Mouse (Mus musculus): ENCODE data around the gene Kpna4.
A peak's percentile ranks its signal among the peaks of the same experiment; 100 is the strongest.

Kpna4 gene

DNA sequence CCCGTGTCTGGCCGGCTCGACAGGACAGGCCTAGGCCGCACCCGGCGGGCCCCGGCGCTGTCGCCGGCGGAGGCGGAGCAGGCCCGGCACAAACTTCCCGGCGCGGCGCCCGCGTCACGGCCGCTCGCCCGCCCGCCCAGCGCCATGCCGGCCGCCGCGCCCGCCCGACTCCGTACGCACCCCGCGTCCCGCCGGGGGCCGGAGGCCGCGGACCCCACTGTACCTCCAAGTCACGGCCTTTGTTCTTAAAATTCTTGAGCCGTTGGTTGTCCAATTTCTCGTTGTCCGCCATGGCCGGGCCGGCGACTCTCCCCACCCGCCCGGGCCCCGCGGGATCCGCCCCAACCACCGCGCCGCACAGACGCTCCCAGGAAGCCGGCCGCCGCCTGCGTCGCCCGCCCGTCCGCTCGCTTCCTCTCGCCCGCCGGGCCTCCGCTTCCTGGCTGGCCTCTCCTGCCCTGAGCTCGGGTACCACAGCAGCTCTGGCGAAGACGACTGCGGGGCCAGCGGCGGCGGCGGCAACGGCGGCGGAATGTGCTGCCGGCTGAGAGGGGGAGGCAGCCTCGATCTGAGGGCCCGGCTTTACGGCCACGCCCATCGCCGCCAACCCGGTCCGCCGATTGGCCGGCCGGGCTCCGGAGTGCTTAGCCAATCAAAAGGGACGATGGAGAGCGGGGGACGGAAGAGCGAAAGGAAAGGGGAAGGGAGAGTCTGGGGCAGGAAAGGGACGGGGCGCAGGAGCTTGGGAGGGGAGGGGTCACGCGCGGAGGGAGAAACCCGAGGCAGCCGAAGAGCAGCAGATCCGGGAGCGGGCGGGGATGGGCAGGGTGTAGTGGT is at the start of gene Kpna4:
Gene Kpna4, minus strand, starts transcription at position 605 of the 837 bp plus-strand sequence.
- DNase-seq = peak; percentile 95

- no peak for DNase-seq
Measured at GRCm38 (mm10) chr3:69175229-69175628, 48.3 kb upstream of the Kpna4 start.

- peak; percentile 72 for DNase-seq
Measured at GRCm38 (mm10) chr3:69171123-69171522, 44.2 kb upstream of the Kpna4 start.

- no peak for DNase-seq
Measured at GRCm38 (mm10) chr3:69169796-69170195, 42.9 kb upstream of the Kpna4 start.

GRCm38 (mm10) chr3:69168724-69169123 is 41.8 kb upstream of the Kpna4 start:
- DNase-seq = no peak

- no peak for DNase-seq
Measured at GRCm38 (mm10) chr3:69163057-69163456, 36.1 kb upstream of the Kpna4 start.

GRCm38 (mm10) chr3:69160429-69160828 is 33.5 kb upstream of the Kpna4 start:
- no peak for DNase-seq

DNA sequence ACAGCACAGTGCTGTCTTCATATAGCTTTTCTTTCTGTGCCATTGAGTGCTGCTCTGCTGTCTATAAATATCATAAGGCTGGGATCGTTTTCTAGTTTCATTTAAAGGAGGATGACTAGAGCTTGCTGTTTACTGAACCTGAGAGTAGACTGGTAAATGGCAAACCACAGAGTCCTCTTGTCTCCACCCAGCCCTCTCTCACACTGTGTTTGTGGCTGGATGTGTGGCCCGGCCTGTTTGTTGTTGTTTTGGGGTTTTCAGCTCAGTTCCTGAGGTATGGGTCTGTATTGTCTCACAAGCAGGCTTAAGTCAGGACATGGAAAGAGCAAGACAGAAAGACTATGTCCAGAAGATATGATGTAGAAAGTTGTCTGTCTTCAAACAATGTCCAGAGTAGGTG is 32.6 kb upstream of the Kpna4 start:
- no peak for DNase-seq

GRCm38 (mm10) chr3:69157886-69158285 is 31.0 kb upstream of the Kpna4 start:
- no peak for DNase-seq

DNA sequence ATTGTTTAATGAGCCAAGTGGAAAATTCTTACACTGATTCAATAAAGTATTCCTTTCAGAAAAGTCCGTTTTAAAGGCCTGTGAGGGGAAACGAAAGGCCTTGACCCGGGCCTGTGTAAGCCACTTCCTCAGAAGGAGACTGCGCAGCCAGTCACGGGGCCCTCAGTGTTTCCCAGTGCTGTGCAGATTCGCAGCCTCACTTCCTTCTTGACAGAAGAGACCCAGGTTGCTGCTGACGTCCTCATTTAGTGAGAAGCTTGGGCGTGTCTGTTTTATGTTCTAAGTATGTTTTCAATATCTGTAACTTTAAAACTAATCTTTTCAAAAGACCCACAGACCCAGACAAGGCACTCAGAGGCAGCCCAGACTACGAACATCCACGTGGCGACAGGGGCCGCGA is 29.6 kb upstream of the Kpna4 start:
- DNase-seq = peak; percentile 71

GRCm38 (mm10) chr3:69154691-69155090 is 27.8 kb upstream of the Kpna4 start:
- DNase-seq = no peak

- DNase-seq = no peak
Measured at GRCm38 (mm10) chr3:69150921-69151320, 24.0 kb upstream of the Kpna4 start.

DNA sequence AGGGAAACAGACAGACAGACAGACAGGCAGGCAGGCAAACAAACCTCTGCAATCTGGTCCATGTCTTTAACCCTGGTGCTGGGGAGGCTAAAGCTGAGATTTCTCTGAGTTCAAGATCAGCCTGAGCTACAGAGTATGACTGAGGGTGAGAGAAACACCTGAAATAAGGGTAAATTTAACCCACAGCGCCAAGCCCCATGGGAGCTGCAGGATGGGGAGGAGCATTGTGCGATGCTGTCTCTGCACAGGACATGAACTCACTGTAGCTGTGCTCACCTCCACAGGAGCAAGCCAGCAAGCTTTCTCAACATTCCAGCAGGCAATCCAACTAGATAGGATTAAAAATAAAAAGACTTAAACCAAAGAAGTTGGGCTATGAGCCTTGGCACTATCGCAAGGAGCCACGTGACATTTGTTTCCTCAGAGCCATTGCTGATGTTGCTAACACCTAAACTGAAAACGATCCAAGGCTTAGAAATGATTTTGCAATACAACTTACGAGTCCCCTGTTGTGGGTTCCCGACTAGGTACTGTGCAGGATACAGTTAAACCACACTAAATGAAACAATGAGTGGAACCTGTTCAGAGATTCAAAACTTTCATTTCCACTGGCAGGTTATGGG is 15.6 kb upstream of the Kpna4 start:
- no peak for DNase-seq

- DNase-seq = no peak
Measured at GRCm38 (mm10) chr3:69140851-69141250, 13.9 kb upstream of the Kpna4 start.

- DNase-seq = no peak
Measured at GRCm38 (mm10) chr3:69136059-69136458, 9.1 kb upstream of the Kpna4 start.

DNA sequence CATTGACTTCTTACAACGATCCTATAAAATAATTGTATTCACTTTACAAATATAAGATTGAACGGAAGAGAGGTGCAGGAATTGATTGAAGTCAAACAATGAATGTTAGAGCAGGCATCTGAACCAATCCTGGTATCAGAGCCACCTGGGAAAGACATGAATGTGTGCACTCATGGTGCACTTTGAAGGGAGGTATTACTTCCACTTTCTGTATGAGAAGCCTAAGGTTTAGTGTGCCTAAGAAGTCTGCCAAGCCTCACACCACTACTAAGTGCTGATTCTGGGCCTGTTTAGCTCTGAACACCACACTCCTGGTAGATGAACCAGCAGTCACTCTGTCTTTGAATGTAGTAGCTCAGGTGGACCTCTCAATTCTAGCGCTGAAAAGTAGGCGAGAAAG is 4.1 kb upstream of the Kpna4 start:
- no peak for DNase-seq

GRCm38 (mm10) chr3:69127693-69128092 is 780 bp upstream of the Kpna4 start:
- peak; percentile 14 for DNase-seq

DNA sequence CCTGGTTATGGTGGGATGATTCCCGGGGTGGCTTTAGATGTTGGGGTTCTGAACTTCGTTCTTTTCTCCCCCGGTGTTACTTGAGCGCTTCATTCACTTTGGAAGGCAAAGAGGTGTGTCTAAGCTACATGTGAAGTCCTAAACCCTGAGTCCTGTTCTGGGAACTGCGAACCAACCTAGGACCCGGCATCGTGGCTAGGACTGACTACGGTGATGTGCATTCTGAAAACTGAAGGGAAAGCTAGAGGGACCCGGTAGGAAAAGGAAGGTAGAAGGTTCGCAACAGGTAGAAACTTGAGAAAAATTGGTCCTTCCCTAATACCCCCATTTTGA is 399 bp upstream of the Kpna4 start:
- no peak for DNase-seq

- DNase-seq = peak; percentile 40
Measured at GRCm38 (mm10) chr3:69125891-69126508, 913 bp downstream of the Kpna4 start.

DNA sequence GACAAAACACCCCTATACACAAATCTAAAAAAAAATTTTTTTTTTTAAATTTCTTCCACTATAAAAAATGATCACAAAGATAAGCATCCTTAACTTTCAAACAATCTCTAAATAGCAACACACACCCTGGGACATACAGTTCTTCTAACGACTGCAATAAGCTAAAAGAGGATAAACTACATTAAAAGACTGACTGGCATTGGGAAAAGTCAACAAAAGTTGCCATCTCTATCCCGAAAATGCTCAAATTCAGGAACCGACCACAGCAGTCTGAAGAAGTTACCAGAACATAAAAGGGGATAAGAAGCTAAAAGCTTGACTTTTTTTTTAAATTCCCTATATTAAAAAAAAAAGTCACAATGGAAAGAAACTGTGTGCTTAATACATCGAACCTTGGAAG is 1.5 kb downstream of the Kpna4 start:
- no peak for DNase-seq

- no peak for DNase-seq
Measured at GRCm38 (mm10) chr3:69118827-69119226, 8.1 kb downstream of the Kpna4 start.

- DNase-seq = no peak
Measured at GRCm38 (mm10) chr3:69114760-69115159, 12.2 kb downstream of the Kpna4 start.

- DNase-seq = no peak
Measured at GRCm38 (mm10) chr3:69113956-69114355, 13.0 kb downstream of the Kpna4 start.

DNA sequence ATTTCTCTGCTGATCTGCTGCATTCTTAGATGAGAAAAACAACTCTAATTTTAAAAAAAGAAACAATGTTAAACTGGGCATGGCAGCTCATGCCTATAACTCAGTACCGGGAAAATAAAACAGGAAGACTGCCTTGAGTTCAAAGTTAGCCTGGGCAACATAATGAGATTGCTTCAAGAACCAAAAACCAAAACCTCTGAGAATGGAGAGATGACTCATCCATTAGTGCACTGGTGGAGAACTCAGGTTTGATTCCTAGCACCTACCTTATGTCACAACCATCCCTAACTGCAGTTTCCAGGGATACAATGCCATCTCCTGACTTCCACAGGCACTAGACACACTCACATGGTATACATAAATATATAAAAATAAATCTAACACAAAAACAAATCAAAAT is 17.8 kb downstream of the Kpna4 start:
- DNase-seq = no peak
